Mouse (Mus musculus) stomach, postnatal 0 days (tissue): ENCODE results near the gene Cacna2d1.

Experiments used
- CTCF ChIP-seq: IDR thresholded peaks from 2 replicates; pipeline ENCODE4 v1.5.1; 2016; ENCODE audit warnings: antibody characterized with exemption, low read depth, mild to moderate bottlenecking, moderate library complexity
- EP300 ChIP-seq: optimal IDR thresholded peaks from 2 replicates; pipeline ENCODE3; 2016; ENCODE audit warnings: antibody characterized with exemption

DNA sequence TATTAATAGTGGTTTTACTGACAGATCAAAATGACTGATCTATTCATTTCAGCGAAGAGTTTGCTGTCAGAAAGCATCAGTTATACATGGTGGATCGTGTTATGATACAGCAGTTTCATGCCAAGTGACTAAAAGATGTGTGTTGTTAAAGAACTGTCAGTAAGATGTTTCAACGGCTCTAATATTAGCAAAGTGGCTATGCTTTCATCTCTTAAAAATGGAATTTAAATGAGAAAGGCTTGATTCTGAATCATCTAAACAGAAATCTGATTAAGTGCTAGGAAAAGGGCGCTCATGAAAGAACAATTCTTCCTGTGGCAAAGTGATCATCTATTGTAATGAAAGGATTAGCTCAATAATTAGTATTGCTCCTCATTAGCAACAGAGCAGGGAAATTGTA is 287.5 kb downstream of the Cacna2d1 start:
- no peak for TF ChIP-seq CTCF
- TF ChIP-seq EP300: no peak
